Mouse (Mus musculus) heart, adult 2 months (tissue): Measurements from ENCODE around the gene Ntrk3. TPM values are rescaled to one million over a fixed set of nuclear protein-coding genes. Genes with fewer than 3 reads are reported as not detected.

ENCODE experiments used
- DNase-seq, 2 experiments: peaks; one replicate each; pipeline ENCODE4 v3.0.0; 2021
- H3K27ac ChIP-seq: fragments of 200-600 bp; 2 replicates; pipeline ENCODE4 v1.8.1; 2022
- H3K27me3 ChIP-seq: fragments of 200-500 bp; 2 replicates; pipeline ENCODE4 v1.6.1; 2012; ENCODE audit warnings: mild to moderate bottlenecking, low read length, inconsistent platforms, mixed read lengths; ENCODE audit not compliant: control insufficient read depth, insufficient read depth
- H3K36me3 ChIP-seq: fragments of 200-500 bp; 2 replicates; pipeline ENCODE4 v1.6.1; 2012; ENCODE audit warnings: low read length, inconsistent platforms; ENCODE audit not compliant: control insufficient read depth, insufficient read depth
- H3K4me1 ChIP-seq: fragments of 200-500 bp; 2 replicates; pipeline ENCODE4 v1.6.1; 2011; ENCODE audit warnings: low read length; ENCODE audit not compliant: control insufficient read depth, insufficient read depth
- H3K4me3 ChIP-seq: fragments of 200-600 bp; 2 replicates; pipeline ENCODE4 v1.8.1; 2022
- H3K79me2 ChIP-seq: fragments of 200-500 bp; replicated peaks from 2 replicates; pipeline ENCODE4 v1.6.1; 2012; ENCODE audit warnings: mild to moderate bottlenecking, inconsistent platforms, low read length, moderate library complexity, mixed read lengths; ENCODE audit not compliant: control insufficient read depth, insufficient read depth
- H3K9ac ChIP-seq: fragments of 200-500 bp; 2 replicates; pipeline ENCODE4 v1.6.1; 2012; ENCODE audit warnings: low read depth, mild to moderate bottlenecking, control low read depth, inconsistent platforms, low read length, mixed read lengths
- CTCF ChIP-seq: fragments of 200-600 bp; IDR thresholded peaks from 2 replicates; pipeline ENCODE4 v1.8.1; 2022; ENCODE audit warnings: antibody characterized with exemption, mild to moderate bottlenecking, moderate library complexity
- EP300 ChIP-seq: fragments of 200-500 bp; IDR thresholded peaks from 2 replicates; pipeline ENCODE4 v1.6.1; 2011; ENCODE audit warnings: low read depth, low read length, control low read depth; ENCODE audit not compliant: insufficient read depth
- POLR2A ChIP-seq: fragments of 200-500 bp; IDR thresholded peaks from 2 replicates; pipeline ENCODE4 v1.6.1; 2011; ENCODE audit warnings: mild to moderate bottlenecking, low read depth, low read length, control low read depth; ENCODE audit not compliant: insufficient read depth
- WGBS: fragments of 180-500 bp; shearing (Covaris S2); methylation state at CpG from one replicate; pipeline ENCODE4 v1.1.7; 2018; 5-methylcytosine and 5-hydroxymethylcytosine counted together
- intact Hi-C: fragments of 180-260 bp; cut with DNase I; formaldehyde crosslinking; loops from one replicate; pipeline ENCODE4 v1.15.1; 2025
- polyA plus RNA-seq: library from polyadenylated mRNA; depleted of rRNA; stranded (reverse); fragments of >200 nt; gene quantifications from 2 replicates; pipeline ENCODE4 v1.2.3, GENCODE M21; 2012
- total RNA-seq, 2 experiments: library from RNA; stranded (reverse); gene quantifications; 2 replicates each; pipeline ENCODE4 v1.2.3; 2021

Ntrk3 gene
- total and polyA plus RNA-seq, 3 experiments: 1.4 to 9.1 (median 1.8) TPM

- H3K9ac ChIP-seq: no peak overlapping the region
- H3K27ac ChIP-seq: no peak overlapping the region
- intact Hi-C loops: no loop called here
- H3K36me3 ChIP-seq: no peaks in the 10 kb centered on the region
- H3K4me3 ChIP-seq: no peak overlapping the region
- WGBS: 71% methylated on average over 5 of the region's 5 CpGs
- TF ChIP-seq EP300: no peak
- TF ChIP-seq CTCF: no peak
- no peak for TF ChIP-seq POLR2A
- H3K4me1 ChIP-seq: no peaks in the 10 kb centered on the region; the same call in 1 of the 2 replicates
- no peak for DNase-seq
- no peaks in the 10 kb centered on the region for H3K79me2 ChIP-seq
- H3K27me3 ChIP-seq: no peaks in the 10 kb centered on the region
Measured at GRCm38 (mm10) chr7:78379784-78380183, 358.0 kb downstream of the Ntrk3 start.

- intact Hi-C loops: no loop called here
- Histone ChIP-seq H3K36me3 (no peaks in the 10 kb centered on the region), H3K27ac (no peak overlapping the region), H3K27me3 (no peaks in the 10 kb centered on the region), H3K4me1 (no peaks in the 10 kb centered on the region), H3K4me3 (no peak overlapping the region), H3K9ac (no peak overlapping the region), H3K79me2 (no peaks in the 10 kb centered on the region)
- no peak for DNase-seq
- TF ChIP-seq CTCF (no peak), POLR2A (no peak), EP300 (no peak)
- 73% methylated on average over 2 of the region's 2 CpGs for WGBS
Measured at GRCm38 (mm10) chr7:78378306-78378705, 359.5 kb downstream of the Ntrk3 start.

GRCm38 (mm10) chr7:78376875-78377274, 360.9 kb downstream of the Ntrk3 start:
- Histone ChIP-seq H3K27me3 (no peaks in the 10 kb centered on the region), H3K36me3 (no peaks in the 10 kb centered on the region), H3K27ac (no peak overlapping the region), H3K4me3 (no peak overlapping the region), H3K9ac (no peak overlapping the region), H3K4me1 (no peaks in the 10 kb centered on the region; the same call in 1 of the 2 replicates), H3K79me2 (no peaks in the 10 kb centered on the region)
- 55% methylated on average over 4 of the region's 4 CpGs for WGBS
- DNase-seq: no peak
- TF ChIP-seq POLR2A (no peak), CTCF (no peak), EP300 (no peak)
- intact Hi-C loops: no loop called here

DNA sequence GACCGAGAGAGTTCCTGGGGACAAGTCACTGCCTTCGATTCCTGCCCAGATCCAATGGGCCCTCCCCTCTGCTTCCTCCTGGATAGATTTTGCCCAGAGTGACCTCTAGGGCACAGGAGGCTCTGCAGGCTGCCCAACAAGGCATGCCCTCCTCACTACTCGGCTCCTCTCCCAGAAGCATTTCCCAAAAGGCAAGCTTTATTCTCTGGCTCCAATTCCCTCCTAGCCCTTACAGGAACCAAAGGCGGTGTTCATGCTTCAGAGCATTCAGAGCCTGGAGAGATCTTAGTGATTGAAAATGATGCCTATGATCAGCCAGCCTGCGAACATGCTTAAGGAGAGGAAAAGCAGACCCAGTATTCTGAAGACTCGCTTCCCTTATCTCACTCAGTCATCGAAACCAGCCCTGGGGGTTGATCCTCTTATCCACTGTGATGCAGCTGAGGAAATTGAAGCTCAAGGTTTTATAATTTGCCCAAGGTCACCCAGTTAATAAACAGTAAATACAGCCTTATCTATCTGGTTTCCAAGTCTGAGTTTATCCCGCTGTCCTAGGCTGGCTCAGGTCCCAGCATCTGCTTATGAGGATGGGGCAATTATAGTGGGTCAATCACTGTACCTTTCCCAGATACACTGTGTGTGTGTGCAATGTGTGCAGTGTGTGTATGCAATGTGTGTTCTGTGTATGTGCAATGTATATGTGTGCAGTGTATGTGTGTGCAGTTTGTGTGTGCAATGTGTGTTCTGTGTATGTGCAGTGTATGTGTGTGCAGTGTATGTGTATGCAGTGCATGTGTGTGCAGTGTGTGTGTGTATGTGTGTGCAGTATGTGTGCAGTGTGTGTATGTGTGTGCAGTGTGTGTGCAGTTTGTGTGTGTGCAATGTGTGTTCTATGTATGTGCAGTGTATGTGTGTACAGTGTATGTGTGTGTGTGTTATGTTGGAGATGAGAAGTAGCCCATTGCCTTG, 376.2 kb downstream of the Ntrk3 start:
- DNase-seq: no peak
- Histone ChIP-seq H3K27ac (no peak overlapping the region), H3K9ac (no peak overlapping the region), H3K27me3 (no peaks in the 10 kb centered on the region), H3K36me3 (no peaks in the 10 kb centered on the region), H3K4me1 (no peaks in the 10 kb centered on the region; the same call in 1 of the 2 replicates), H3K79me2 (no peaks in the 10 kb centered on the region), H3K4me3 (no peak overlapping the region)
- WGBS: 56% methylated on average over 8 of the region's 8 CpGs
- intact Hi-C loops: no loop called here
- no peak for TF ChIP-seq POLR2A
- TF ChIP-seq EP300: no peak
- no peak for TF ChIP-seq CTCF

DNA sequence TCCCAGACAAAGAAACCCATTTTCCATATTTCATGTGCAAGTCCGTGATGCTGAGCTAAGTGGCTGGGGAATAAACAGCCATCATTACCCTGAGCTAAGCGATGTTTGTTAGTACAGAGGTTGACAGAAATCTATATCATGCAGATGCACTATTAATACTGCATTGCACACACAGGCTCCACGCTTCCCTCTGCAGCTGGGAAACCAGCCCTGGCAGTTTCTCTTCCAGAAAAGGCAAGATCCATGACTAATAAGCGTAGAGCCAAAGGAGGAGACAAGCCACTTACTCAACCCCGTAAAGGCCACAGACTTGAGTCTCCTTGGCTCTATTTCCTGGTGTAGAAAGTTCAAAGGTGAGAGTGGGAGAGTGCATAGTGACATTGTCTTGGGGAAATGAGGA, 390.3 kb downstream of the Ntrk3 start:
- intact Hi-C loops: no loop called here
- Histone ChIP-seq H3K27ac (no peak overlapping the region), H3K79me2 (no peaks in the 10 kb centered on the region), H3K27me3 (no peaks in the 10 kb centered on the region), H3K36me3 (no peaks in the 10 kb centered on the region), H3K4me1 (no peaks in the 10 kb centered on the region), H3K4me3 (no peak overlapping the region), H3K9ac (no peak overlapping the region)
- 81% methylated on average over 5 of the region's 5 CpGs for WGBS
- no peak for DNase-seq
- TF ChIP-seq POLR2A (no peak), CTCF (no peak), EP300 (no peak)

DNA sequence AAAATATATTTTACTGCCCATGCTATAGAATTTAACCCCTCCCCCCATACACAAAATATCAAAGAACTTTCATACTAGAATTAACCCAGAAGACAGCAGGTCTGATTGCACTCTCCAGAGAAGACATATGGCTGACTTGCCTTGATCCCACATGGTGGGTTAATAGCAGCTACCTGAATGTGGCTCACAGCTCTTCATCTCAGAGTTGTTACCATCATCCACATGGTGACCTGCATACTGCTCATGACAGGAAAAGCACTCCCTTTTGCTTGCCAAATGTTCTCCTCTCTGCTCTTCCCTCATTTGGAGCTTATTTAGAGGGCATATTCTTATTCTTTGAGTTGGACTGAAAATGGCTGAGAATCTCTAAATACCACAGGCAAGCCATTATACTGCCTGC, 404.4 kb downstream of the Ntrk3 start:
- H3K4me3 ChIP-seq: no peak overlapping the region
- DNase-seq: no peak
- intact Hi-C loops: no loop called here
- H3K27me3 ChIP-seq: no peaks in the 10 kb centered on the region
- no peak for TF ChIP-seq EP300
- TF ChIP-seq CTCF: no peak
- no peak for TF ChIP-seq POLR2A
- H3K36me3 ChIP-seq: no peaks in the 10 kb centered on the region
- no peak overlapping the region for H3K9ac ChIP-seq
- H3K27ac ChIP-seq: no peak overlapping the region
- no peaks in the 10 kb centered on the region for H3K4me1 ChIP-seq
- no peaks in the 10 kb centered on the region for H3K79me2 ChIP-seq
